Comparison of ENCODE assay signal across 10 mouse cellular contexts in the genomic region with DNA sequence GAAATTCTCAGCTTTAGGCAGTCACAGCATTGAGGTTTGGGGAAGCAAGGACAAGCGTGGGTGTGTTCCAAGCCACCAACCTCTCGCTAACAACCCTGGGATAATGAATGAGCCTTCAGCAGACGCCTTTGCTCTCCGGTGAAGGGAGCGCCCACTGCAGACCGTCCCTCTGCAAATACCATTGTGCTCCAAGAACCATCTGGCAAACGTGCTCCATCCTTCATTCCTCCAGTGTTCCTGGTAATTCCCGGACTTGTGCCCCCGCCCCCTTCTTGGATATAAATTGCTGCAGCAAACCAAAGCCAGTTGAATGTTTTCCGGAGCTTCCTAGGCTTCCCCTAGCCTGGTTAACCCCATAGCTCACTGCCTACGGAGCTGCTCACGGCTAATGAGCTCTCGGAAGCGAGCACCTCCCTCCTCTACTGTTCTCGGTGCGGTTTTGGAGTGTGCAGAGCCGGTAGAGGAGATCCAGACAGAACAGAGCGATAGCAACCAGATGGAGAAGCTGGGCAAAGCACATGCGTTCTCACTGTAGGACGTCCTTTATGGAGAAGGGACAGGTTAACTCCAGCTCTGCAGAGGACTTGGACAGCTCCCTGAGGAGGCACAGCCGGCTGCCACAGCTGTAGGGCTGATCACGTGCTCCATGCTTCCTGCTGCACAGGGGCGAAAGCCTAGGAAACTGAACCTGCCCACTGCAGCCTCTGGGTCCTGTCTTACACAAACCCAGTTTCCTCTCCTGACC. TPM values are rescaled to one million over a fixed set of nuclear protein-coding genes. Genes with fewer than 3 reads are reported as not detected.
DNase-seq lines count a peak whose midpoint lies in the region; ATAC-seq and TF ChIP-seq lines count a peak whose summit lies in the region.
"Had no signal": no experiment of that assay in that cellular context is flagged by ENCODE, and none has a peak within 500 bp of the region (broad histone marks: within the 10 kb centered on the region; RNA-seq: fewer than 3 reads in every experiment).

No protein-coding gene starts in this region.

- H3K4me3 ChIP-seq in embryonic facial prominence, embryonic 11.5 days (ENCODE audit: low read depth, low read length) = peak overlapping the region; percentile 21
- no peak overlapping the region for H3K4me3 ChIP-seq in liver, embryonic 14.5 days (ENCODE audit: insufficient read depth in 1 of 2, low read depth in 2 of 2, low read length in 2 of 2)

- no peaks in the 10 kb centered on the region for H3K4me1 ChIP-seq in embryonic facial prominence, embryonic 11.5 days (ENCODE audit: control insufficient read depth, insufficient read depth, low read length)
- no peaks in the 10 kb centered on the region for H3K4me1 ChIP-seq in liver, embryonic 14.5 days (replicated peaks; ENCODE audit: control insufficient read depth in 2 of 2, insufficient read depth in 2 of 2, low read length in 1 of 2)

- peak; percentile 48 for DNase-seq in left cerebral cortex, adult 11 months (ENCODE audit: low spot score)
- DNase-seq in left cerebral cortex, postnatal 4 days = no peak
- peak; percentile 65 for DNase-seq in embryonic facial prominence, embryonic 11.5 days (ENCODE audit: low spot score)
- DNase-seq in heart, postnatal 10 days = peak; percentile 70 to 71
- peak; percentile 75 for DNase-seq in kidney, postnatal 14 days
- no peak for DNase-seq in liver, embryonic 14.5 days (ENCODE audit: low read depth in 3 of 3, low spot score in 3 of 3)
- DNase-seq in neural tube, embryonic 10.5 days (ENCODE audit: extremely low spot score, low spot score) = peak; percentile 71
- peak; percentile 12 for DNase-seq in urinary bladder, postnatal 25 days (ENCODE audit: low spot score)

- no peaks in the 10 kb centered on the region for H3K36me3 ChIP-seq in embryonic facial prominence, embryonic 11.5 days (replicated peaks; ENCODE audit: control insufficient read depth, insufficient read depth, low read depth, low read length)
- H3K36me3 ChIP-seq in liver, embryonic 14.5 days (replicated peaks; ENCODE audit: control insufficient read depth, insufficient read depth, low read depth) = no peaks in the 10 kb centered on the region

- TF ChIP-seq EP300 in liver, embryonic 14.5 days (IDR thresholded peaks at IDR 0.05; ENCODE audit: low read depth) = no peak

- H3K9ac ChIP-seq in embryonic facial prominence, embryonic 11.5 days (replicated peaks; ENCODE audit: low read length) = 0 out of 2 replicates have a peak overlapping the region, but pooled peaks have one; percentile 6
- H3K9ac ChIP-seq in liver, embryonic 14.5 days (replicated peaks) = no peak overlapping the region

- H3K27me3 ChIP-seq in embryonic facial prominence, embryonic 11.5 days (ENCODE audit: control insufficient read depth, insufficient read depth, low read length) = 0 out of 2 replicates have a peak, but pooled peaks cover 2% of the 10 kb centered on the region
- peaks cover 4% of the 10 kb centered on the region for H3K27me3 ChIP-seq in liver, embryonic 14.5 days (ENCODE audit: control insufficient read depth, insufficient read depth, low read length)
- H3K27me3 ChIP-seq: Patski had no signal

- H3K9me3 ChIP-seq in embryonic facial prominence, embryonic 11.5 days (replicated peaks; ENCODE audit: control insufficient read depth, low read length) = no peaks in the 10 kb centered on the region
- no peaks in the 10 kb centered on the region for H3K9me3 ChIP-seq in liver, embryonic 14.5 days (ENCODE audit: control insufficient read depth, low read length)

- ATAC-seq in embryonic facial prominence, embryonic 11.5 days (replicated peaks; ENCODE audit: insufficient number of reproducible peaks, low FRiP score, low TSS enrichment, low read depth) = peak; percentile 57; the same call in 1 of the 2 replicates
- no peak for ATAC-seq in liver, embryonic 14.5 days (ENCODE audit: insufficient read depth)
- ATAC-seq: Patski had no signal

- WGBS in embryonic facial prominence, embryonic 11.5 days = 4% methylated on average over 23 of the region's 23 CpGs
- WGBS in liver, embryonic 14.5 days (ENCODE audit: insufficient replicate concordance) = 3% methylated on average over 23 of the region's 23 CpGs

- H3K27ac ChIP-seq in embryonic facial prominence, embryonic 11.5 days (replicated peaks; ENCODE audit: low read depth, low read length) = no peak overlapping the region
- H3K27ac ChIP-seq in liver, embryonic 14.5 days = no peak overlapping the region
- H3K27ac ChIP-seq: macrophage had no signal

- no peak for TF ChIP-seq CTCF in liver, embryonic 14.5 days (IDR thresholded peaks at IDR 0.05; ENCODE audit: low read depth)

- intact Hi-C loops in left cerebral cortex, postnatal 4 days (cut with DNase I) = loop anchor here (5.0 kb wide), 1 partner anchor 62 kb away; no protein-coding TSS in a partner anchor
- intact Hi-C loops in heart, postnatal 10 days (cut with DNase I) = no loop called here

- H3K4me2 ChIP-seq in embryonic facial prominence, embryonic 11.5 days (ENCODE audit: low read depth, low read length) = peak overlapping the region; percentile 52
- peak overlapping the region; percentile 22 for H3K4me2 ChIP-seq in liver, embryonic 14.5 days (ENCODE audit: low read depth)

RNA-seq across cellular contexts. Expression of gene Rhbdl3, which starts 10.8 kb away (rescaled TPM):
- total RNA-seq in left cerebral cortex, postnatal 4 days (2021) = 1 to 10 TPM; 6.3 to 7.1 TPM
- 3.2 and 4.0 TPM in 2 replicates for polyA plus RNA-seq in embryonic facial prominence, embryonic 11.5 days (2014; fragmentation: Nextera tagmentation; extraction: Ambion mirVana)
- 1 to 10 TPM; 2.3 to 2.5 TPM for total RNA-seq in heart, postnatal 10 days (2021)
- 0.04 and 0.09 TPM in 2 replicates for polyA plus RNA-seq in liver, embryonic 14.5 days (2012; rRNA removed)
- 0.03 TPM in 1 of 2 replicates, not detected in the other for polyA plus RNA-seq in liver, embryonic 14.5 days (2014; fragmentation: Nextera tagmentation; extraction: Ambion mirVana)

Comparison
In these comparisons a context has a peak if more than half of its experiments do, and no peak if none do; other contexts are left out.
1. DNase-seq: peak in left cerebral cortex, adult 11 months (single experiment), embryonic facial prominence, embryonic 11.5 days (single experiment), heart, postnatal 10 days (2 of 2), kidney, postnatal 14 days (single experiment), neural tube, embryonic 10.5 days (single experiment) and urinary bladder, postnatal 25 days (single experiment); none in left cerebral cortex, postnatal 4 days (single experiment) and liver, embryonic 14.5 days (0 of 3).